Comparison of ENCODE assay signal across 22 mouse cellular contexts in genomic region chr2:131290669-131291068, GRCm38 (mm10).
"Had no signal": no experiment of that assay in that cellular context is flagged by ENCODE, and none has a peak within 500 bp of the region (broad histone marks: within the 10 kb centered on the region; RNA-seq: fewer than 3 reads in every experiment).

No protein-coding gene starts in this region.

- H3K4me2 ChIP-seq: heart, embryonic 11.5 days; heart, embryonic 13.5 days; heart, embryonic 15.5 days; hindbrain, embryonic 13.5 days; hindbrain, embryonic 15.5 days; kidney, embryonic 15.5 days; limb, embryonic 15.5 days; liver, embryonic 13.5 days had no signal

- ATAC-seq: hindbrain, postnatal 0 days; intestine, embryonic 16.5 days had no signal

- H3K27ac ChIP-seq: heart, embryonic 13.5 days; heart, embryonic 15.5 days; hindbrain, embryonic 13.5 days; hindbrain, embryonic 15.5 days; hindbrain, postnatal 0 days; kidney, embryonic 15.5 days; kidney, postnatal 0 days; left cerebral cortex, adult 2 months; limb, embryonic 15.5 days; liver, embryonic 13.5 days had no signal

- H3K9ac ChIP-seq: heart, embryonic 13.5 days; heart, embryonic 15.5 days; hindbrain, embryonic 13.5 days; hindbrain, embryonic 15.5 days; kidney, embryonic 15.5 days; limb, embryonic 15.5 days; liver, embryonic 13.5 days had no signal

- DNase-seq: gastrocnemius, postnatal 14 days; gastrocnemius, postnatal 36 days; heart, adult 18-20 months; heart, postnatal 14 days; heart, postnatal 36 days; kidney, adult 11 months; kidney, adult 2 months; kidney, adult 9 months; kidney, postnatal 14 days; kidney, postnatal 36 days; liver, embryonic 13.5 days had no signal

- H3K4me3 ChIP-seq: heart, embryonic 13.5 days; heart, embryonic 15.5 days; hindbrain, embryonic 13.5 days; hindbrain, embryonic 15.5 days; kidney, embryonic 15.5 days; left cerebral cortex, adult 2 months; limb, embryonic 15.5 days; liver, embryonic 13.5 days had no signal

- H3K4me1 ChIP-seq: heart, embryonic 13.5 days; heart, embryonic 15.5 days; hindbrain, embryonic 13.5 days; hindbrain, embryonic 15.5 days; kidney, embryonic 15.5 days; limb, embryonic 15.5 days; liver, embryonic 13.5 days had no signal

- H3K9me3 ChIP-seq: heart, embryonic 13.5 days; heart, embryonic 15.5 days; hindbrain, embryonic 13.5 days; hindbrain, embryonic 15.5 days; kidney, embryonic 15.5 days; limb, embryonic 15.5 days; liver, embryonic 13.5 days had no signal

- H3K27me3 ChIP-seq: heart, embryonic 13.5 days; heart, embryonic 15.5 days; hindbrain, embryonic 13.5 days; hindbrain, embryonic 15.5 days; kidney, embryonic 15.5 days; limb, embryonic 15.5 days; liver, embryonic 13.5 days had no signal
